Mouse (Mus musculus): Measurements from ENCODE around the gene Col23a1.

DNA sequence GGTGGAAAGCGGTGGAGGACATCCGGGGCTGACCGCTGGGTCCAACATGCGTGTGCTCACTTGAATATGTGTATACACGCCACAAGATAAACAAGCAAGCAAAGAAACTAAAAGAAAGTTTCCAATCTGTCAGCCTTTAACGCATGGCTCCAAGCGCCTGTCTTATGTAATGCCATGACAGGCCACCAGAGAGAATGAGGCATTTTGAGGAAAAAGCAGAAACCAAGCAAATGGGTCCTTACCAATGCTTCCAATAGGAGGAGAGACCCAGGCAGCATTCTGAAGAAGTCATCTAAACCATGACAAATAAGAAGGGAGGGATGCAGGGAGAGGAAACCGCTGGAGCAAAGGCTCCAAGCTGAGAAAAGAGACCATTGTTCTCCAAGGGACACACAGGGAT, 324.5 kb downstream of the Col23a1 start:
- no peak for TF ChIP-seq CTCF (IDR thresholded peaks at IDR 0.05; ENCODE audit: low read depth)
- no peak for TF ChIP-seq EP300 (IDR thresholded peaks at IDR 0.05; ENCODE audit: low read depth)

All from heart, postnatal 0 days (tissue).